Mouse (Mus musculus) gastrocnemius, adult 8-10 months (tissue): ENCODE data around the gene Oxnad1. TPM values are rescaled to one million over a fixed set of nuclear protein-coding genes. Genes with fewer than 3 reads are reported as not detected.
"Not testable (repeated sequence)": the region's sequence is repeated elsewhere in the genome, so short reads cannot be mapped to it uniquely, and the experiment has no call there.

Experiments
- DNase-seq, 2 experiments: peaks; one replicate each; pipeline ENCODE4 v3.0.0; 2022; ENCODE audit warnings: low spot score in 2 of 2
- total RNA-seq, 4 experiments: library from RNA; stranded (reverse); gene quantifications; 2 replicates each; pipeline ENCODE4 v1.2.4; 2022

The Oxnad1 gene
- total RNA-seq, 4 experiments from 2014 or later = 17.7 to 24.5 (median 19.4) TPM

DNA sequence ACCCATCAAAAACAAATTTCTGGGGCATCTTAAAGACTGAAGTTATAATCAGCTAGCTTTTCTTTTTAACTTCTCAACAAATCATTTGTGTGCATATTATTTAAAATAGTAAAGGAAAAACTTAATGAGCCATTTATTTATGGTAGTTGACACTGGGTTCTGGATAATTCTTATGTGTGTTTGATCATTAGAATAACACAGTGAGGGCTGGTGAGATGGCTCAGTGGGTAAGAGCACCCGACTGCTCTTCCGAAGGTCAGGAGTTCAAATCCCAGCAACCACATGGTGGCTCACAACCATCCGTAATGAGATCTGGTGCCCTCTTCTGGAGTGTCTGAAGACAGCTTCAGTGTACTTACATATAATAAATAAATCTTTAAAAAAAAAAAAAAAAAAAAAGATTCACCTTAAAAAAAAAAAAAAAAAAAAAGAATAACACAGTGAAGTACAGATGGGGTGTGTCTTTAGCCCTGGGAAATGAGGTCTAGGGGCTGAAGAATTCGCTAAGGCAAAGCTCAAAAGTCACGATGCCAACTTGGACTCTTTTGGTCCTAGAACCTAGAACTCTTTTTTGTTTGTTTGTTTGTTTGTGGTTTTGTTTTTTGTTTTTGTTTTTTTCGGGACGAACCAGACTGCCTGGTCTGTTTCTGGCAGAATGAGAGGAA is 2.5 kb downstream of the Oxnad1 start:
- not testable (repeated sequence) for DNase-seq

DNA sequence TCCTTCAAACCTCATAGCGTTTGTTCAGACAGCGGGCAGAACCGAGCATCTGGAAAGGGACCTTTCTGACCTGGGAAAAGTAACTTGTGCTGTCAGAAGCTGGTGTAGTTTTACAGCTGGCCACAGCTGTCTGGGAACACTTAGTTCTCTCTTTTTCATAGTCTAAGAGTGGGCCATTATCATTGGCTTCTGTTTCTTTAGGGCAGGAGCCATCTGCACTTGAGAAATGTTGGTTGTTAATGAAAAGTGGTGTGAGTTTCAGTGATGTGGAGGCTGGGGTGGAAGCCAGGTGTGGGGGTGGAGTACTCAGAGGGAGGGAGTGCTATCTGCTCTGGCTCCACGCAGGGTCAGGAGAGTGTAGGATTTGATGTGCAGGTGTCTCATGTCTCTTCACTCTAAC is 6.0 kb downstream of the Oxnad1 start:
- no peak for DNase-seq

DNA sequence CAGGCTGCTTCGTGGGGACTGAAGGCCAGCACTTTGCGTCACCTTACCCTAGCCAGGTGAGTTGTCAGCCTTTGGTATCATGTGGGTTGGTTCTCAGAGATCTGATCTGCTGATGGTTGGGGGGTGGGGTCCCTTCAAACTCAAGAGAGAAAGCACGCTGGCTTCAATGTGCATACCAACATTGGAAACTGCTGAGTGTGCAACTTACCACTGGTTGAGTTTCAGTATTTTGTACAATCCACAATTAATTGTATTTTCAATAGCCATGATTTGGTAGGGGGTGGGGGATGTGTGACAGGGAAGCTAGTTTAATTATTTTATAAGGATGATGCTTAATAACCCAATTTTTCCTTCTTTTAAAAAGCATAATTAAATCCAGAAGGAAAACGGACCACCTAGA is 6.5 kb downstream of the Oxnad1 start:
- no peak for DNase-seq

DNA sequence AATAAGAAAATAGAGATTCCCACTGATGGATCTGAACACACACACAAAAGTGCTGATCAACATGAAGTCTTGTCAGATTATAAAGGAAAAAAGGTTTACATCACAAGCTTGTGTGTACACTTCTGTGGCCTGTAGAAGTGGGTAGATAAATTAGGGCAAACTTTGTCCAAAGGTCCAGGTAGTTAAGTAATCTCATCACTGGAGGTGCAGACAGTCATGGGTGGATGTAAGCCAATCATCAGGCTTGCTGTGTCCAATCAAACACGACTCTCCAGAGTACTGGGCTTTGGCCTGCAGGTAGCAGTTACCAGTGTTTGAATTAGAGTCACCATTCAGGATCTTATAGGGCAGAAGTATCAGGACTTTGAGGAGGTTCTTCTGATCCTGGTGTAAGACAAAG is 7.8 kb downstream of the Oxnad1 start:
- DNase-seq = no peak

DNA sequence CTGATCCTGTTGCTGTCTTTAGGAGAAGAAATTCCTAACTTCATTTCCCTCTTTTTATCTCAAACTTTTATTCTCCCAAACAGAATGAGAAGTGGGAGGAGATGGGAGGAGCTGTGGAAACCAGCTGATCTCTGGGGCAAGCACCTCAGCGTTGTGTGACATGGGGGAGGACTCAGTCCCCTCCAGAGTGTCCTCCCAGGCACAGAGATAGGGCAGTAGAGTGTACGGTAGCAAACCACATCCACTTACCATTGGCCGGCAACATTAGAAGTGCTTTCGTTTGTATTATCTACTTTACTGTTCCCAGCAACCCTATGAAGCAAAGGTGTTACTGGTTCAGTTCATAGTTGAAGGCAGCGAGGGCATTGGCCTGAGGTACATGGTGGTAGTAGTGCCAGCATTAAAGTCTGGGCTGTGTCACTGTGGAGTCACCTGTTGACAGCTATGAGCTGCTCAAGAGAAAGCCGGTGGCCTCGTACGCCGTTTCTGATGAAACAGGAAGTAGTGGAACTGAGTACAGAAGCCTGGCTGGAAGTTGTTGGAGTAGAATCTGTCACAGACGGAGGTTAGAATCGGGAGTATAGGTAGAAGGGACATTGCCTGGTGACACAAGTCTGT is 8.4 kb downstream of the Oxnad1 start:
- no peak for DNase-seq

DNA sequence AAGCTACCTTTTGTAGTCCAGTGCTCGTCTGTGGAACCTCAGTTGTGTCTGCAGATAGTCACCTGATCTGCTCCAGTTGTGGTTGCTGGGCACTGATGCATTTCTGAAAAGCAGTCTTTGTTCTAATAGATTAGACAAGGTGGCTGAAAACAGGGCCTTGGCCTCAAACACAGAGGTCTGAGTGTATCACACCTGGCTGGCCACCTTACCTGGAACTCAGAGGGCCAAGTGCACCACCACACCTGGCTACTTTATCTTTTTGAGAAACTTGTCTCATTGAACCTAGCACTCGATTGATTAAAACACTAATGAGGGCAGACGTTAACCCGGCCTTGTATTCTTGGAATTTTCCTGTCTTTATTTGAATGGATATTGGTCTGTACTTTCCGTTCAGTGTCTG is 10.5 kb downstream of the Oxnad1 start:
- no peak for DNase-seq

DNA sequence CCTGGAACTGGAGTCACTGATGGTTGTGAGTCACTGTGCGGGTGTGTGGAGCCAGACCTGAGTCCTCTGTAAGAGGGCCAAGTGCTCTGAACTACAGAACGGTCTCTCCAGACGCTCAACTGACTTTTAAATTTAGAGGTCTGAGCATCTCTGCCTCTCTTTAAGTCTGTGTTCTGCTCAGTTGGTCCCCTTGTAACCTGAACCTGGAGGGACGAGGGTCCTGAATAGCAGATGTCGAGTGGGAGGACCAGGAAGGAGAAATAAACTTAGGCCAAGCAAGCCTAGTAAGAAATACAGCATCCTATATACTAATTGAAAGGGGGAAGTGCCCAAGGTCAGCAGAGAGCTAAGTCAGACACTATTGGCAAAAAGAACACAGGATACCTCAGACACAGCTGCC is 11.6 kb downstream of the Oxnad1 start:
- DNase-seq = no peak

DNA sequence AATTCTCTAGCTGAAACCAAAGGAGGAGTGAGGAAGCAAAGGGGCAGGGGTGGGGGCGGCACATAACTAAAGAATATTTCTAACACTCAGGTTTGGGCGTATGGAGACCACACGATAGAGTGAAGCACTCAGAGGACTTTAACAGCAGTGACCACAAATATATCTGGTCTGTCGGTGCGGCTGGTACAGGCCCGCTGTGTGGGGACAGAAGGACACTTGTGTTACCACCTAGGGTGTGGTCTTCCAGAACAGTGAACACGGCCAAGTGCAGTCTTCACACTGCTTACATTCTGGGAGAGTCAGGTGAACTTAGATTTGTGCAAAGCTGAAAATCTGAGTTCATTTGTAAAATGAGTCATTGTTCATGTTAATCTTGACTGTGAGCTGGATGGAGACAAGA is 12.5 kb downstream of the Oxnad1 start:
- no peak for DNase-seq

DNA sequence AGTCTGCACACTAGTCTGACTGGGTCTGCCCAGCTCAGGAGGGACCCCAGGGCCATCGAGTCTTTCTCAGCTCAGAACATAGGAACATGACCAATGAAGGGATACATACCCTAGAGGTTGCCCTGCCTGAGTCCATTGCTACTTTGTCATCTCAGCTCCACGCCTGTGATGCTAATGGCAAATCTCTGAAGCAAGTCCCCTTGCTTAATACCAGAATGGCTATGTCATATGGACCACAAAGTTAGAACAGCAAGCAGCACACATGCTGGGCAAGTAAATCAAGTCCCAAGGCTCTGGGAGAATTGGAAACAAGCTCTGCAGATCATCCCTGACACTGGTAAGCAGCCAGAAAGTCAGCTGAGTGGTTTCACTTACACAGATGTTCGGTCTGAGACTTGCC is 13.8 kb downstream of the Oxnad1 start:
- DNase-seq = no peak

DNA sequence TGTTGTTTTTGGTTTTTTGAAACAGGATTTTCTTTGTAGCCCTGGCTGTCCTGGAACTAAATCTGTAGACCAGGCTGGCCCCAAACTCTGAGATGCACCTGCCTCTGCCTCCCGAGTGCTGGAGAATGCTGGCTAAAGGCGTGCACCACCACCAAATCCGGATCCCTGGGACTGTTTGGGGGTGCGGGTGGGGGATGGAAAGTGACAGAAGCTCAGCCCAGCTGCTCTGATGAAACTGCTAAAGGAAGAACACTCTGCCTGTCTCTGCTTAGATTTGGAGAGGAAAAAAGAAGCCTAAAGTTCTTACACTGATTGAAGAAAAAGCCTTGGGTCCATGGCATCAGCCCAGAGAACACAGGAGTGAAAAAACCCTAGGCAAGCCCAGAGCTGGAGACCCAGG is 18.4 kb downstream of the Oxnad1 start:
- no peak for DNase-seq

DNA sequence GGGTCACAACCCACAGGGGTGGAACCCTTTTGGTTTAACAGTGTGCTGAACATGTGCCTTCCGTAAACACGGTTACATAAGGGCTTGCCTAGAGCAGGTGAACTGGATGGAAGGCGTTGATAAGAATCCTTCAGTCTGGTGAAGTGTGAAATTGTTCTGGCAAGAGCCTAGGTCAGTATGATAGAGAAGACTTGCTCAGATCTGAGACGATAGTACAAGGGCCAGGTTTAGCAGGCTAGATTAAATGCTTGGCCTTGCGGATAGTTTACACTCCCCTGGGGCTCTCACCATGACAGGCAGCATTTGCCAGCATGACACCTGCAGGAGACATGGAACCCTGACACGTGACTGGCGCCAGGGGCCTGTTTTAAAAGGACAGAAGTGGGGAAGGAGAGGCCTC is 20.5 kb downstream of the Oxnad1 start:
- no peak for DNase-seq

DNA sequence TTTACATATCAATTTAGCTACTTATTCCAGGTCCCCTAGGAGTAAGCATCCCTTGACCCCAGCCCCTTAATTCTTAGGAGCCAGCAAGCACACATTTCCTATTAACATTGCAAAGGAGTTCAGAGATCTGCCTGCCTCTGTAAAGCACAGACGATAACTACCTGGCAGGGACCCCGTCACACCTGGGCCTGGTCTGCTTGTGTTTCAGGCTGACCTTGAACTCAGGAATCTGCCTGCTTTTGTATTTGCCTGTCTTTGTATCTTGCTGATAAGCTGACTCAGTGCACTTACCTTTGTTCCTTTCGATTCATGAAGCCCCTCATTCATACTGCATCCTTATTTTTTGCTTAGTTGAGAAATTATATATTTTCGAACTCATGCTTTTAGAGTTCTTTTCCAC is 21.7 kb downstream of the Oxnad1 start:
- DNase-seq = no peak

DNA sequence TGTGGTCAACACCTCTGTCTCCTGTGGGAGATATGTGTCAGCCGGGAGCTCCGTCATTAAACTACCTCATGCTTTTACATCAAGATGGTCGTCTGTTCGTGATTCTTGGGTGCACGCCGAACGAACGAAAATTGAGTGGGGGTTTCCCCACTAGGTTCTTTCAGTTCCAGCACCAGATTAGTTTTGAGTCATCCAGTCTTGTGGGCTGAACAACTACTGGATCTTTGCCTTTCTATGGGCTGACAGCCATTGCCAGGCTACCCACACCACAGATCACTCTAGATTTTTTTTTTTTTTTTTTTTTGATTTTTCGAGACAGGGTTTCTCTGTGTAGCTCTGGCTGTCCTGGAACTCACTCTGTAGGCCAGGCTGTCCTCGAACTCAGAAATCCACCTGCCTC is 26.9 kb downstream of the Oxnad1 start:
- DNase-seq = not testable (repeated sequence)

DNA sequence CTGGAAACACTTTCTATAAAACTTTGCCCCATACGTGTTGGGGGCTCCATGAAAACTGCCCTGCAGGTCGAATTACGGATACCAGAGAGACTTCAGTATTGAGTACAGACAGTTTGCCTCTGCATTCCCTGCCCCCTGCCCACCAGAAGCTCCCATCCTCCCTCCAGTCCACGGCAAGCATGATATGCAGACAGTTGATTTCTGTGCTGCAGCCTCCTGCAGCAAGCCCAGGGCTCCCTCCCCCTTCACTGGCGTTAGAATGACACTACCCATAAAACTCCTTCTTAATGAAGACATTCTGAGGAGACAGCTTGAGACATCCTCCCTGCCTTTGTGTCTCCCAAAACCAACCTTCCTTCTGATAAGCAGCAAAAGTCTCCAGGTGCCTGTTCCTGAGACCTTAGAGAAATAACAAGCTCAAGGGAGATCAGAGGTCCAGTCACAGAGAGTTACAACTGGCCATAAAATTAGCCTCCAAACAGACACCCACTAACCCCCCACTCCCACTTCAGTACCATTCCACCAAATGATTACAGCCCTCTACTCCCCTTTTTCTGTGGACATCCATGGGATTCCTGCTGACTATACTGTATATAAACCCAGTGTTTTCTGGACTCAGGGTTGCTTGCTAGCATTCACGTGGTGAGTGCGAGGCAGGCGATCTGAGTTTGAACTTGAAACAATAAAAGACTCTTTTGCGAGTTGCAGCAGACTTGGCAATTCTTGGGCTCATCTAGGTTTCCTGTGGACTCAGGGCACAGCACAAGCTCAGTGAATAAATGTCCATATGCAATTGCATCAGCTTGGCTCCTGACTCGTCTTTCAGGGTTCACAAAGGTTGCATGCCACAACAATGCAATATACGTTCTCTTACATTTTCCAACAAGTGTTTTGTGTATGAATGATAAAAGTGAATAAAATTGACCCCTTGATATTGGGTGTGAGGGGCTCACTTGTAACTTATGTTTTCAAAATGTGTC is 36.1 kb downstream of the Oxnad1 start:
- no peak for DNase-seq

DNA sequence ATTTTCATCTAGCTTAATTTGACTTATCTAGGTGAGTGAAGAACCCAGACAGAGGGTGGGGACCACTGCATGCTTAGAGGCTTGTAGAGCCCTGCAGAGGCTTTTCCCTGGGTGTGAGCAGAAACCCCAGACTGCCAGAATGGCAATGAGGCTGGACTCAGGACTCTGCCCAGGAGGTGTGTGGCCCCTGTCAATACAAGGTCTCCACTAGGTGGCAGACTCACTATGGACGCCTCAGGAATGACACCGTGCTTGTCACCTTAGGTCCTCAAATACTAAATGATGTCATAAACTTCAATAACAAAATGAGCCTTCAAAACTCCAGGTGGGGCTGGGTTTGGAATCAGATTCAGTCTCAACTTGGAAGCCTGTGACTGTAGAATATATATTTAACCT is 36.7 kb downstream of the Oxnad1 start:
- peak in 1 of 2 experiments; percentile 7 for DNase-seq

DNA sequence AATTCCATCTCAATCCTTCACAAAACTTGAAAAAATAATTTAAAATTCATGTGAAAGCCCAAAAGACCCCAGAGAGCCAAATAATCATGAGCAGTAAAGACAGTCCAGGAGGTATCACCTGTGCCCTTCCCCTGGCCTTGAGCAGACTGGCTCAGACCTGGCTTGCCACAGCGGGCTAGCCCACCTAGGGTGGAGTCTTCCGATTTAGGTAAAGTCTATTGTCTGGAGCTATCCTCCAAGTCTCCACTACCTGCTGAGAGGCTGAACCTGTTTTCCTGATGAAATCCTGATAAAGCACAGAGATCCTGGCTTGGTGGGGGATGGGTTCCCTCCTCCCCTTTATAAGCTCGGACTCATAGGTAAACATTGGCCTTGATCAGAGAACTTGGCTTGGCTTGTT is 39.1 kb downstream of the Oxnad1 start:
- no peak for DNase-seq

DNA sequence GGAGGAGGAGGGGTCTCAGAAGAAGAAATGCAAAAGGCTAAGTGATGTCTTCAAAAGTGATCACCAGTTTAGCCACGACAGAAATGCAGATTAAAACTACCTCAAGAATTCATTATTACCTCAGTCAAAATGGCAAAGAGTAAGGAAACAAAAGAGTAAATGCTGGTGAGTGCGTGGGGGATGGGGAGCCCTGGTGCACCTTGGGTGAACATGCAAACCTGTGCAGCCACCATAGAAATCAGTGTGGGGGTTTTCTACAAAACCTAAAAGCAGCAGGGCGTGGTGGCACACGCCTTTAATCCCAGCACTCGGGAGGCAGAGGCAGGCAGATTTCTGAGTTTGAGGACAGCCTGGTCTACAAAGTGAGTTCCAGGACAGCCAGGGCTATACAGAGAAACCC is 40.1 kb downstream of the Oxnad1 start:
- not testable (repeated sequence) for DNase-seq

DNA sequence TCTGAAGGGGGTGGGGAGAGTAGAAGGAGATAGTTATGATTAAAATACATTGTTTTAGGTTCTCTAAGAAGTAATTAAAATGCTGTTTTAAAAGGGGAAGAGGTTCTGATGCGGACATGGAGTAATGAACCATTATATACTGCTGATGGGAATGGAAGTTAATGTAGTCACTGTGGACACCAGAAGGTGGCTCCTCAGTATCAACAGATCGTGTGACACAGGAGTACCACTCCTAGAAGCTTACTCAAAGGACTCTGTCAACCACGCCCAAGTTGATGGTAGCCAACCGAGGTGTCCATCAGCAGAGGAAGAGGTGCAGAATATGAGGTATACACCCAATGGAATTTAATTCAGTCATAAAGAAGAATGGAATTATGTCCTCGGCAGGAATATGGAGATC is 43.2 kb downstream of the Oxnad1 start:
- no peak for DNase-seq

DNA sequence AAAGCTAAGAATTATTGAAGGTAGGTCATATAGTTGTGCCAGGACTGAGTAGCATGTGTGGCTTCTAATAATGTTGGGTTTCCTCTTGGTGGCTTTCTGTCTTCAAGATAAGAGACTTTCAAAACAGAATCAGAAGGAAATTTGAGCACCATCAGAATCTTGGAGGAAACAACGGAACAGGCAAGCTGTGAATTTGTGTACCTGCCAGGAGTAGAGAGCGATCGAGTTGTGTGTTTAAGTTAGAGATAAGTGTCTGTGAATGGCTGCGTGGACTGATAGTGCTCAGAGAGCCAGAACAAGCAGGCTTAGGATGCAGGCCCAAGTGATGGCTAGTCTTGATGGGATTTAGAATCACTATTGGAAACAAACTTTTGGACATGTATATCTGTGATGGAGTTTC is 46.7 kb downstream of the Oxnad1 start:
- DNase-seq = no peak

DNA sequence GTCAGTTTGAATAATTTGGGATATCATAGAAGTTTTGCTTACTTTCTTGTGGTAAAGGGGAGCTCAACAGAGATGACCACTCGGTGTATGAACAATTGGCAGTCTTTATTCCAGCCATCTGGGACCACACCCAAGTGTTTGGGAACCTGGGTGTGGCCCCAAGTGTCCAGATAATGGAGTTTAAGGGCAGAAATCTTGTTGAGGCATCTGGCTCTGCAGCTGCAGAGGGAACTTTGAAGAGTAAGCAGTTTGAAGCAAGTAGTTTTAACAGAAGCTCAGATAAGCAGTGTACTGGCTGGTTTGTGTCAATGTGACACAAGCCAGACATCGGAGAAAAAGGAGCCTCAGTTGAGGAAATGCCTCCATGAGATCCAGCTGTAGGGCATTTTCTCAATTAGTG is 49.1 kb downstream of the Oxnad1 start:
- DNase-seq = no peak

DNA sequence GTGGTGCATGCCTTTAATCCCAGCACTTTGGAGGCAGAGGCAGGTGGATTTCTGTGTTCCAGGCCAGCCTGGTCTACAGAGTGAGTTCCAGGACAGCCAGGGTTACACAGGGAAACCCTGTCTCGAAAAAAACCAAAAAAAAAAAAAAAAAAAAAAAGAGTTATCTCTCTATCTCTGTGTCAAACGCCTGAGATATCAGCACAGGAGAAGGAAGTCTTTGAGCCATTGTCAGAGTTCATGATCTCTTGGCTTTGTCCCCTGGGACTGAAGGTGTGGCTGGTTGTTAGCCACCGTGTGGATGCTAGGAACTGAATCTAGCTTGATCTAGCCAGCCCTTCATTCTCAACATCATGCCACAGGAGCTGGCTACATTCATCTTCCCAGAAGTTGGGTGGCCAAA is 51.3 kb downstream of the Oxnad1 start:
- DNase-seq = not testable (repeated sequence)

DNA sequence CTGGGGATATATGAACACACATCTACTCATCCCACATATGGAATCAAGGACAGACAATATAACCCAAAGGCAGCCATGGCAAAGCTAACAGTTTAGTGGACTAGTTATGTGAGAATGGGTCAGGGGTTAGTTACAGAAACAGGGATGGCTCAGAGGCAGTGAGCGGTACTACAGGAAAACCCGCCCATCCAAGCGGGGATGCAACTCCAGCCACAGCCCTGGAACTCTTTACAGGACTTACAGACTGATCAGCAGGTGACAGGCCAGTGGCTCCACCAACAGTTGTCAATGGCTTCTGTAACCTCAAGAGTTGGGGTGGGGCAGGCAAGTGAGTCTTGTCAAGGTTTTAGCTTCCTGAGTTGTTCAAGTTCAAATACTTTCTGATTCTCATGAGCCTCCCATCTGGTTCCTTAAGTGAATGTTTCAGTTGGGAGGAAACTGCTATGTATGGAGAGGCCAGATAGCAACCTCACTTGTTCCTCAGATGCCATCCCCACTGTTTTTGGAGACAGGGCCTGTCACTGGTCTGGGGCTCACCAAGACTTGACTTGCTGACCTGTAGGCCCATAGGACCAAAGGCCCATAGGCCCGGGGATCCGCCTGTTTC is 55.3 kb downstream of the Oxnad1 start:
- no peak for DNase-seq
